Mouse (Mus musculus) heart, embryonic 13.5 days (tissue): ENCODE data around the gene Vasn. TPM values are rescaled to one million over a fixed set of nuclear protein-coding genes. Genes with fewer than 3 reads are reported as not detected.
A peak's percentile ranks its signal among the peaks of the same experiment; 100 is the strongest.

Experiments used
- ATAC-seq: fragments of 200-750 bp; cut with Nextera tagmentation; 2 replicates; pipeline ENCODE4 v1.8.0; 2017; ENCODE audit warnings: moderate TSS enrichment; ENCODE audit not compliant: insufficient number of reproducible peaks, low FRiP score, low TSS enrichment; ENCODE audit errors: extremely low read depth
- H3K27ac ChIP-seq: fragments of 300-500 bp; sonication (generic); replicated peaks from 2 replicates; pipeline ENCODE4 v1.5.1; 2015; ENCODE audit warnings: moderate library complexity, mild to moderate bottlenecking, inconsistent platforms
- H3K27me3 ChIP-seq: fragments of 300-500 bp; sonication (generic); replicated peaks from 2 replicates; pipeline ENCODE4 v1.6.1; 2015; ENCODE audit warnings: mild to moderate bottlenecking, inconsistent platforms
- H3K36me3 ChIP-seq: fragments of 300-500 bp; sonication (generic); 2 replicates; pipeline ENCODE4 v1.6.1; 2015; ENCODE audit warnings: mild to moderate bottlenecking, inconsistent platforms
- H3K4me1 ChIP-seq: fragments of 300-500 bp; sonication (generic); 2 replicates; pipeline ENCODE4 v1.6.1; 2015; ENCODE audit warnings: inconsistent platforms
- H3K4me2 ChIP-seq: fragments of 300-500 bp; sonication (generic); 2 replicates; pipeline ENCODE4 v1.6.1; 2015; ENCODE audit warnings: inconsistent platforms, mild to moderate bottlenecking, moderate library complexity
- H3K4me3 ChIP-seq: fragments of 300-500 bp; sonication (generic); 2 replicates; pipeline ENCODE4 v1.5.1; 2015; ENCODE audit warnings: moderate library complexity, mild to moderate bottlenecking, inconsistent platforms
- H3K9ac ChIP-seq: fragments of 300-500 bp; sonication (generic); 2 replicates; pipeline ENCODE4 v1.6.1; 2015; ENCODE audit warnings: inconsistent platforms, mild to moderate bottlenecking, moderate library complexity
- H3K9me3 ChIP-seq: fragments of 300-500 bp; sonication (generic); 2 replicates; pipeline ENCODE4 v1.6.1; 2016; ENCODE audit warnings: inconsistent platforms
- WGBS: fragments of 180-500 bp; shearing (Covaris S2); methylation state at CpG from one replicate; pipeline ENCODE4 v1.1.7; 2015; ENCODE audit warnings: mixed read lengths; 5-methylcytosine and 5-hydroxymethylcytosine counted together
- polyA plus RNA-seq: library from polyadenylated mRNA; unstranded; fragments of >200 nt; fragmentation: Nextera tagmentation; extraction: Ambion mirVana; gene quantifications from 2 replicates; pipeline ENCODE4 v1.2.1, GENCODE M21; 2015

Vasn gene
- polyA plus RNA-seq, 1 experiment from 2014 or later: 15.2 TPM

GRCm38 (mm10) chr16:4598891-4599543 is 40.7 kb upstream of the Vasn start:
- Histone ChIP-seq H3K4me3 (no peak overlapping the region), H3K9ac (peak overlapping the region; percentile 66), H3K4me1 (peaks cover 88% of the 10 kb centered on the region), H3K27me3 (no peaks in the 10 kb centered on the region), H3K27ac (peak overlapping the region; percentile 89), H3K4me2 (peak overlapping the region; percentile 28), H3K36me3 (no peaks in the 10 kb centered on the region), H3K9me3 (no peaks in the 10 kb centered on the region)
- ATAC-seq: no peak
- WGBS: 19% methylated on average over 6 of the region's 6 CpGs

- no peak for ATAC-seq
- Histone ChIP-seq H3K4me3 (no peak overlapping the region), H3K9ac (no peak overlapping the region), H3K27me3 (no peaks in the 10 kb centered on the region), H3K36me3 (no peaks in the 10 kb centered on the region), H3K4me2 (no peak overlapping the region), H3K27ac (peak overlapping the region; percentile 89), H3K9me3 (no peaks in the 10 kb centered on the region), H3K4me1 (peaks cover 94% of the 10 kb centered on the region)
- WGBS: 70% methylated on average over 3 of the region's 3 CpGs
Observed at GRCm38 (mm10) chr16:4599616-4600015, 40.1 kb upstream of the Vasn start.

GRCm38 (mm10) chr16:4600701-4601310 is 38.9 kb upstream of the Vasn start:
- WGBS: 56% methylated on average over 9 of the region's 9 CpGs
- no peak for ATAC-seq
- Histone ChIP-seq H3K9ac (peak overlapping the region; percentile 8; the same call in 1 of the 2 replicates), H3K27ac (peak overlapping the region; percentile 89), H3K4me1 (peaks cover 100% of the 10 kb centered on the region), H3K36me3 (no peaks in the 10 kb centered on the region), H3K9me3 (no peaks in the 10 kb centered on the region), H3K27me3 (no peaks in the 10 kb centered on the region), H3K4me2 (no peak overlapping the region), H3K4me3 (no peak overlapping the region)

- peak overlapping the region; percentile 89 for H3K27ac ChIP-seq
- H3K27me3 ChIP-seq: no peaks in the 10 kb centered on the region
- peak overlapping the region; percentile 49 for H3K4me2 ChIP-seq
- 15% methylated on average over 3 of the region's 3 CpGs for WGBS
- no peak overlapping the region for H3K4me3 ChIP-seq
- H3K4me1 ChIP-seq: peaks cover 100% of the 10 kb centered on the region
- no peaks in the 10 kb centered on the region for H3K9me3 ChIP-seq
- H3K9ac ChIP-seq: peak overlapping the region; percentile 68
- no peak for ATAC-seq
- H3K36me3 ChIP-seq: no peaks in the 10 kb centered on the region
Observed at GRCm38 (mm10) chr16:4602189-4602588, 37.6 kb upstream of the Vasn start.

GRCm38 (mm10) chr16:4602766-4603452 is 36.8 kb upstream of the Vasn start:
- Histone ChIP-seq H3K9me3 (no peaks in the 10 kb centered on the region), H3K4me3 (no peak overlapping the region), H3K36me3 (no peaks in the 10 kb centered on the region), H3K4me2 (peak overlapping the region; percentile 49), H3K4me1 (peaks cover 100% of the 10 kb centered on the region), H3K27ac (peak overlapping the region; percentile 89), H3K27me3 (no peaks in the 10 kb centered on the region), H3K9ac (peak overlapping the region; percentile 68)
- WGBS: 17% methylated on average over 7 of the region's 7 CpGs
- no peak for ATAC-seq

GRCm38 (mm10) chr16:4603453-4603837 is 36.3 kb upstream of the Vasn start:
- WGBS: 44% methylated on average over 1 of the region's 1 CpGs
- Histone ChIP-seq H3K4me2 (peak overlapping the region; percentile 49), H3K4me1 (peaks cover 100% of the 10 kb centered on the region), H3K27ac (peak overlapping the region; percentile 89), H3K9ac (peak overlapping the region; percentile 68), H3K27me3 (no peaks in the 10 kb centered on the region), H3K4me3 (no peak overlapping the region), H3K36me3 (peaks cover 2% of the 10 kb centered on the region; the same call in 1 of the 2 replicates), H3K9me3 (no peaks in the 10 kb centered on the region)
- no peak for ATAC-seq

GRCm38 (mm10) chr16:4604293-4604837 is 35.4 kb upstream of the Vasn start:
- Histone ChIP-seq H3K9me3 (no peaks in the 10 kb centered on the region), H3K4me3 (no peak overlapping the region), H3K9ac (peak overlapping the region; percentile 68), H3K27me3 (no peaks in the 10 kb centered on the region), H3K4me1 (peaks cover 92% of the 10 kb centered on the region), H3K27ac (peak overlapping the region; percentile 89), H3K4me2 (no peak overlapping the region), H3K36me3 (peaks cover 10% of the 10 kb centered on the region)
- no peak for ATAC-seq
- WGBS: 57% methylated on average over 11 of the region's 11 CpGs

GRCm38 (mm10) chr16:4605514-4606131 is 34.1 kb upstream of the Vasn start:
- peak overlapping the region; percentile 68 for H3K9ac ChIP-seq
- no peak for ATAC-seq
- H3K27ac ChIP-seq: peak overlapping the region; percentile 89
- H3K4me1 ChIP-seq: peaks cover 79% of the 10 kb centered on the region
- no peak overlapping the region for H3K4me3 ChIP-seq
- H3K36me3 ChIP-seq: peaks cover 21% of the 10 kb centered on the region
- H3K4me2 ChIP-seq: no peak overlapping the region
- H3K9me3 ChIP-seq: no peaks in the 10 kb centered on the region
- WGBS: 69% methylated on average over 13 of the region's 13 CpGs
- no peaks in the 10 kb centered on the region for H3K27me3 ChIP-seq

GRCm38 (mm10) chr16:4606431-4607084 is 33.2 kb upstream of the Vasn start:
- H3K4me1 ChIP-seq: peaks cover 70% of the 10 kb centered on the region
- peaks cover 31% of the 10 kb centered on the region for H3K36me3 ChIP-seq
- ATAC-seq: no peak
- no peaks in the 10 kb centered on the region for H3K27me3 ChIP-seq
- H3K4me2 ChIP-seq: peak overlapping the region; percentile 29
- no peak overlapping the region for H3K4me3 ChIP-seq
- 15% methylated on average over 5 of the region's 5 CpGs for WGBS
- H3K9me3 ChIP-seq: no peaks in the 10 kb centered on the region
- H3K27ac ChIP-seq: peak overlapping the region; percentile 89
- peak overlapping the region; percentile 68 for H3K9ac ChIP-seq

- H3K27ac ChIP-seq: peak overlapping the region; percentile 89
Observed at GRCm38 (mm10) chr16:4607818-4608531, 31.8 kb upstream of the Vasn start.

More at GRCm38 (mm10) chr16:4607818-4608531, 31.8 kb upstream of the Vasn start:
- no peak for ATAC-seq
- Histone ChIP-seq H3K36me3 (peaks cover 45% of the 10 kb centered on the region), H3K4me3 (no peak overlapping the region), H3K27me3 (no peaks in the 10 kb centered on the region), H3K9me3 (no peaks in the 10 kb centered on the region), H3K9ac (peak overlapping the region; percentile 68), H3K4me1 (peaks cover 56% of the 10 kb centered on the region), H3K4me2 (peak overlapping the region; percentile 29; the same call in 1 of the 2 replicates)
- WGBS: 46% methylated on average over 9 of the region's 9 CpGs
